Mouse (Mus musculus): ENCODE data around the gene Hoxc9. TPM values are rescaled to one million over a fixed set of nuclear protein-coding genes. Genes with fewer than 3 reads are reported as not detected.

Hoxc9 gene
- total and polyA plus RNA-seq, 3 experiments, result 0.49 to 3.7 (median 1.8) TPM

- DNase-seq, result no peak
Measured at GRCm38 (mm10) chr15:102955833-102956640, 20.2 kb upstream of the Hoxc9 start.

GRCm38 (mm10) chr15:102956906-102957305 lies 19.3 kb upstream of the Hoxc9 start:
- DNase-seq, result no peak

- no peak for DNase-seq
Measured at GRCm38 (mm10) chr15:102959663-102960191, 16.5 kb upstream of the Hoxc9 start.

- no peak for DNase-seq
Measured at GRCm38 (mm10) chr15:102961728-102962127, 14.5 kb upstream of the Hoxc9 start.

GRCm38 (mm10) chr15:102962492-102962891 lies 13.7 kb upstream of the Hoxc9 start:
- no peak for DNase-seq

- DNase-seq, result no peak
Measured at GRCm38 (mm10) chr15:102963259-102963658, 13.0 kb upstream of the Hoxc9 start.

GRCm38 (mm10) chr15:102963671-102964640 lies 12.3 kb upstream of the Hoxc9 start:
- DNase-seq, result peak; percentile 33

GRCm38 (mm10) chr15:102965003-102965891 lies 11.0 kb upstream of the Hoxc9 start:
- no peak for DNase-seq

- peak; percentile 86 for DNase-seq
Measured at GRCm38 (mm10) chr15:102965892-102966775, 10.1 kb upstream of the Hoxc9 start.

GRCm38 (mm10) chr15:102966776-102967311 lies 9.4 kb upstream of the Hoxc9 start, which contains the start of gene Hoxc10:
Hoxc10 (plus strand) TSS chr15:102966796.
- DNase-seq, result no peak

- DNase-seq, result no peak
Measured at GRCm38 (mm10) chr15:102967312-102967510, 9.0 kb upstream of the Hoxc9 start, which contains the start of gene Hoxc5. Hoxc5 (plus strand) TSS chr15:102967443.

GRCm38 (mm10) chr15:102967511-102968397 lies 8.5 kb upstream of the Hoxc9 start:
- no peak for DNase-seq

GRCm38 (mm10) chr15:102969296-102969695 lies 6.9 kb upstream of the Hoxc9 start:
- no peak for DNase-seq

- DNase-seq, result no peak
Measured at GRCm38 (mm10) chr15:102970740-102971139, 5.5 kb upstream of the Hoxc9 start.

- DNase-seq, result no peak
Measured at GRCm38 (mm10) chr15:102972254-102972653, 4.0 kb upstream of the Hoxc9 start.

GRCm38 (mm10) chr15:102972753-102973152 lies 3.5 kb upstream of the Hoxc9 start:
- DNase-seq, result no peak

GRCm38 (mm10) chr15:102975034-102975433 lies 1.2 kb upstream of the Hoxc9 start:
- DNase-seq, result no peak

- DNase-seq, result no peak
Measured at GRCm38 (mm10) chr15:102975688-102976111, 539 bp upstream of the Hoxc9 start.

Measured in adrenal gland, adult 2 months (tissue).